Mouse (Mus musculus) spleen, embryonic (tissue): ENCODE results near the gene Vmn1r53.
"Not testable (repeated sequence)": the region's sequence is repeated elsewhere in the genome, so short reads cannot be mapped to it uniquely, and the experiment has no call there.

ENCODE experiments used
- CTCF ChIA-PET: fragments of 350-600 bp; sonication (Branson Sonifier 250); formaldehyde crosslinking; loops from one replicate; lab custom pipeline; 2022; lab: Charles Lee

The Vmn1r53 gene

DNA sequence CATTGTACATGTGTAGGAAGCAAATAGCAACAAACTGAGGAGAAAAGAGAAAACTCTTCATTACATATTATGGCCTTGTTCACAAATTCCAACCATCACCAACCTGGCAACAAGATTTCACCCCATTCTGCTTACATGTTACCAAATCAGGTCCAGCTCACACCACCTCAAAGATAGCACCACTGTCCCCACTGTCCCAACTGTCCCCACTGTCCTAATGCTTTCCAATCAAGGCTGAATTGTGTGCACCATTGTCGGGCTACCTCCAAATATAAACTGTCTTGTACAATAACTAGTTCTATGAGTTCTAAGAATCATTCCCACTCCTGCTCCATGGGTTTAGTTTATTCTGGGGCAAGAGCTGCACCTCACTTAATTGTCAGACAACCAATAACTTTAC is at the start of gene Vmn1r53:
TSS of gene Vmn1r53 (minus strand) at position 101 of the 400 bp plus-strand sequence.
- CTCF ChIA-PET = no interaction called here

GRCm38 (mm10) chr6:90246000-90246399 is 21.8 kb upstream of the Vmn1r53 start, which contains the start of gene Vmn1r54:
TSS of gene Vmn1r54 (plus strand) at chr6:90246300.
- CTCF ChIA-PET = no interaction called here

- CTCF ChIA-PET = no interaction called here
Measured at GRCm38 (mm10) chr6:90244019-90244418, 19.8 kb upstream of the Vmn1r53 start.

GRCm38 (mm10) chr6:90232681-90233080 is 8.4 kb upstream of the Vmn1r53 start:
- CTCF ChIA-PET = no interaction called here

DNA sequence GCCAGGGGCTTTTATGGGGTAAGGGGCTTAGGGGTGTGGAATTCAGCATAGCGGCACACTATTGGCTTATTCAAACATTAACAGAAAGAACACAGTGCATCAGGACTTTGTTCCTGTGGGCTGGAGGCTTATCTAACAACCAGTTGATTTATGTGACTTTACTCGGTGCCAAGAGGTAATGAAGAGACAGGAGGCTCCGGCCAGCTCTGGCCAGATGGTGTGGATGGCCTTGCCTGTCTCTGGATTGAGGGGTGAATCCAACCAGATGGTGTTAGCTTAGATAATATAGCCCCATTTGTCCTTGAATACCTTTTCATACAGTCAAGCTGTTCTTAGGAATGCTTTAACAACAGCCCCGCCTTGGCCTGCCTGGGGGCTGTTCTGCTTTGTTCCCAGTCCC is 7.9 kb upstream of the Vmn1r53 start:
- CTCF ChIA-PET = not testable (repeated sequence)

DNA sequence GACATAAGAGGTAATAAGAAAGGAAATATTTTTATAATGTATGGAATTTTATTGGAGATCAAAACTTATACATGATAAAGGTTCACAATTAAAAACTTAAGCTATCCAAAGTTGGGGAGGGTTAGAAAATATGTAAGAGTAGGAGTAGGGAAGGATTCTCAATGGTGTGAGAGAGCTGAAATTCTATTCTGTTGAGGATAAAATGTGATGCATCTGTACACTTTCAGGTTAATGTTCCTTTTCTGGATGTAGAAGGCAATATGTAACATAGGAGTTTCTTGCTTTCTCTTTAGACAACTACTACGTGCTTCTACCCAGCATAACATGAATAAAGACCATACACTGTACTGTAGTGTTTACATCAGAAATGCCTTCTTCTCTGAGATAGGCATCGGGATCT is 21.7 kb downstream of the Vmn1r53 start, which contains the start of gene V1ra8:
TSS of gene V1ra8 (plus strand) at position 301 of the 400 bp plus-strand sequence.
- CTCF ChIA-PET = not testable (repeated sequence)

GRCm38 (mm10) chr6:90174508-90174907 is 49.7 kb downstream of the Vmn1r53 start, which contains the start of gene Vmn1r52:
TSS of gene Vmn1r52 (plus strand) at chr6:90174808.
- CTCF ChIA-PET = no interaction called here
